Mouse (Mus musculus) midbrain, embryonic 14.5 days (tissue): ENCODE measurements at regions not wholly inside any gene's neighbourhood (a gene's known extent, or its start where the extent isn't known, plus 50 kb on each side); places are given as distances from the start of the nearest gene placed in this dataset.
A peak's percentile ranks its signal among the peaks of the same experiment; 100 is the strongest.

Source experiments
- ATAC-seq: fragments of 200-750 bp; cut with Nextera tagmentation; 2 replicates; pipeline ENCODE4 v1.8.0; 2017; ENCODE audit warnings: moderate number of reproducible peaks, moderate library complexity; ENCODE audit not compliant: low FRiP score, low TSS enrichment
- DNase-seq: peaks from one replicate; pipeline ENCODE4 v3.0.0-alpha.2; 2015
- H3K27ac ChIP-seq: fragments of 300-500 bp; sonication (generic); replicated peaks from 2 replicates; pipeline ENCODE4 v1.5.1; 2014; ENCODE audit warnings: mild to moderate bottlenecking, low read depth, low read length, moderate library complexity
- H3K27me3 ChIP-seq: fragments of 300-500 bp; sonication (generic); 2 replicates; pipeline ENCODE4 v1.6.1; 2014; ENCODE audit warnings: low read length, control low read depth, mixed read lengths; ENCODE audit not compliant: control insufficient read depth, insufficient read depth
- H3K36me3 ChIP-seq: fragments of 300-500 bp; sonication (generic); 2 replicates; pipeline ENCODE4 v1.6.1; 2014; ENCODE audit warnings: low read length, control low read depth; ENCODE audit not compliant: control insufficient read depth, insufficient read depth
- H3K4me1 ChIP-seq: fragments of 300-500 bp; sonication (generic); 2 replicates; pipeline ENCODE4 v1.6.1; 2014; ENCODE audit warnings: mild to moderate bottlenecking, antibody characterized with exemption, low read length, control low read depth; ENCODE audit not compliant: control insufficient read depth, insufficient read depth
- H3K4me2 ChIP-seq: fragments of 300-500 bp; sonication (generic); 2 replicates; pipeline ENCODE4 v1.6.1; 2014; ENCODE audit warnings: mild to moderate bottlenecking, low read length, moderate library complexity
- H3K4me3 ChIP-seq: fragments of 300-500 bp; sonication (generic); replicated peaks from 2 replicates; pipeline ENCODE4 v1.5.1; 2014; ENCODE audit warnings: low read depth, low read length
- H3K9ac ChIP-seq: fragments of 300-500 bp; sonication (generic); replicated peaks from 2 replicates; pipeline ENCODE4 v1.6.1; 2014; ENCODE audit warnings: mild to moderate bottlenecking, low read length, moderate library complexity
- H3K9me3 ChIP-seq: fragments of 300-500 bp; sonication (generic); 2 replicates; pipeline ENCODE4 v1.6.1; 2016; ENCODE audit warnings: low read length, control low read depth, mixed read lengths; ENCODE audit not compliant: control insufficient read depth
- WGBS: fragments of 180-500 bp; shearing (Covaris S2); extraction: QIAGEN DNeasy Blood & Tissue Kit; methylation state at CpG from one replicate; pipeline ENCODE4 v1.1.7; 2014; 5-methylcytosine and 5-hydroxymethylcytosine counted together

DNA sequence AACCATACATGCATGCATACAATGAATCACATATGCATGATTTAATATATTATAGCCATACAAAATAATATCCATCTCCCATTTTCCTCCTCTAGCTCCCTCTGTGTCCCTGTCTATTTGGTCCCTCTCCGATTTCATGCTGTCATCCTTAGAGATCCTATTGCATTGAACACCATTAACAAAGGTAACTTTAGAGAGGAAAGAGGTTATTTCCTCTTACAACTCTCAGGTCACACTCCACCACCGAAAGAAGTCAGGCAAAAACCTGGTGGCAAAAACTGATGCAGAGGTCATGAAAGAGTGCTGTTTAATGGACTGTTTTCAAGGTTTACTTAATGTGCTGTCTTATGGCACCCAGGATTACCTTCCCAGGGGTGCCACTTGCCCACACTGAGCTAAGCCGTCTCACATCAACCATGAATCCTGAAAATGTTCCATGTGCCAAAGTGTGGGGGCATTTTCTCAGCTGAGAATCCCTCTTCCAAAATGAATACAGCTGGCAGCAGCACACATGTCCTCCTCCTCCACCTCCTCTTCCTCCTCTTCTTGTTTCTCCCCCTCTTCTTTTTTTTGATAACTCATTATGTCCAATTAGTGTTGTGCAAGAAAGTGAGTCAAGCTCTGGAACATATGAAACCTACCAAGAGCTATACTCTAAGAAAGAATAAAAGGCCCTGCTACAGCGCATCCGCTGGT, 212.4 kb downstream of the Efhb start:
- Histone ChIP-seq H3K4me3 (no peak overlapping the region), H3K27me3 (no peaks in the 10 kb centered on the region), H3K9me3 (no peaks in the 10 kb centered on the region), H3K27ac (no peak overlapping the region), H3K9ac (no peak overlapping the region), H3K4me1 (0 out of 2 replicates have a peak, but pooled peaks cover 3% of the 10 kb centered on the region), H3K4me2 (no peak overlapping the region), H3K36me3 (no peaks in the 10 kb centered on the region)
- ATAC-seq (no peak), DNase-seq (no peak)
- WGBS = 90% methylated on average over 5 of the region's 5 CpGs

DNA sequence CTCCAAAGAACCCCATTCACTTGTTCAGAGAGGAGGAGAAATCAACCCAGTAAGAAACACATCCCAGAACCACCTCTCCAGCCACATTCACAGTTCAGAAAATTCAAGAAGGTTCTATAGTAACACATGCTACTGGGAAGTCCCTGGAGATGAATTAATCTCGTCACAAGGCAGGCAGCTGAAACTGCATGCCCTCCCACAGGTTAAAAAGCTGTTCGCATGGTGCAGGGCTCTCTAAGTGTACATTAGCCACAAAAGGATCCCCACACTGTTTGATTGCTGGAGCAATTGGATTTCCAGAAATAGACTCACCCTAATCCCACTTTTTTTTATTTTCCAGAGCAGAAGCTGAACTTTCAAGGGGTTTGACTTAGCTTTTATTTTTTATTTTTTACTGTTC, 214.6 kb downstream of the Efhb start:
- Histone ChIP-seq H3K27ac (no peak overlapping the region), H3K9ac (no peak overlapping the region), H3K27me3 (no peaks in the 10 kb centered on the region), H3K4me1 (0 out of 2 replicates have a peak, but pooled peaks cover 3% of the 10 kb centered on the region), H3K9me3 (no peaks in the 10 kb centered on the region), H3K4me2 (no peak overlapping the region), H3K4me3 (no peak overlapping the region), H3K36me3 (no peaks in the 10 kb centered on the region)
- no peak for ATAC-seq
- WGBS = 42% methylated on average over 2 of the region's 2 CpGs
- peak; percentile 5 for DNase-seq

DNA sequence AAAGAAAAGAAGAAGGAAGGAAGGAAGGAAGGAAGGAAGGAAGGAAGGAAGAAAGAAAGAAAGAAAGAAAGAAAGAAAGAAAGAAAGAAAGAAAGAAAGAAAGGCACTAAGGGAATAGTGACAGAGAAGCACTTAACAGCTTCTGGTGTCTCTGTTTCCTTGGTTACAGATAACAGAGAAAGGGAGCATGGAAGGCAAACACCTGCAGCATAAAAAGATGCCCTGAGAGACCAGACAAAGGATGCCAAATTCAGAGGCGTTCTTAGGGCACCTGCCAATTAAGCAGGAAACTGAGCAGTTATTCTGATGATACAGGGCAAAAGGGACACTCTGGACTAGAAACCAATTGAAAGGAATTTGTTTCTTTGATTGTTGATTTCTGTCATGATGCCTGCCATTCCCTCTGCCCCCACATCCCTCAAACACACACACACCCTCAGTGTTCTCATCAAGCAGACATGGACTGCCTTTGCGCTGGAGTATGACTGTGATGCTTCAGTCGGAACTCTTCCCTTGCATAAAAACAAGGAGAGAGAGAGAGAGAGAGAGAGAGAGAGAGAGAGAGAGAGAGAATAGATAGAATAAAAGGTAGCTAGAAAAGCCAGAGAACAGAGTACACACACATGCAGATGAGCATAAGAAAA, 215.4 kb downstream of the Efhb start:
- Histone ChIP-seq H3K4me1 (0 out of 2 replicates have a peak, but pooled peaks cover 3% of the 10 kb centered on the region), H3K36me3 (no peaks in the 10 kb centered on the region), H3K9me3 (no peaks in the 10 kb centered on the region), H3K9ac (no peak overlapping the region), H3K27me3 (no peaks in the 10 kb centered on the region), H3K27ac (peak overlapping the region; percentile 41; the same call in 1 of the 2 replicates), H3K4me3 (no peak overlapping the region), H3K4me2 (no peak overlapping the region)
- WGBS = 61% methylated on average over 3 of the region's 3 CpGs
- DNase-seq (peak; percentile 39), ATAC-seq (no peak)

DNA sequence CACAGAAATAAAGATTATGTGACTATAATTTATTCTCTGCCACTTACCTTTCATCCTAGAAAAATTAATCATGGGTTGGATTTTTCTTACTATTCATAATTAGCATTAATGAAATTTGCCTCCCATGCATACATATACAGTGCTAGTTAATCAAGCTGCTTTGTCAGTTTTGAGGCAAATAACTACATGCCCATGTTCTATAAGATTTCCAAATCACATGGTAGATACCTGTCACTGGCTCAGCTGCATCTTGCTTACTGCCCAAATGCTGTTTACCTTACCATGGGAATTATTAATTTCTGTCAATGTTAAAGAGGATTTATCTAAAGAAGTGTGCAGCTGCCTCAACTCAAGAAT, 252.7 kb downstream of the Efhb start:
- DNase-seq (peak; percentile 2), ATAC-seq (no peak; the same call in 1 of the 2 replicates)
- Histone ChIP-seq H3K36me3 (no peaks in the 10 kb centered on the region), H3K9ac (no peak overlapping the region), H3K27me3 (no peaks in the 10 kb centered on the region), H3K4me1 (no peaks in the 10 kb centered on the region), H3K4me2 (no peak overlapping the region), H3K27ac (no peak overlapping the region), H3K9me3 (no peaks in the 10 kb centered on the region), H3K4me3 (no peak overlapping the region)

DNA sequence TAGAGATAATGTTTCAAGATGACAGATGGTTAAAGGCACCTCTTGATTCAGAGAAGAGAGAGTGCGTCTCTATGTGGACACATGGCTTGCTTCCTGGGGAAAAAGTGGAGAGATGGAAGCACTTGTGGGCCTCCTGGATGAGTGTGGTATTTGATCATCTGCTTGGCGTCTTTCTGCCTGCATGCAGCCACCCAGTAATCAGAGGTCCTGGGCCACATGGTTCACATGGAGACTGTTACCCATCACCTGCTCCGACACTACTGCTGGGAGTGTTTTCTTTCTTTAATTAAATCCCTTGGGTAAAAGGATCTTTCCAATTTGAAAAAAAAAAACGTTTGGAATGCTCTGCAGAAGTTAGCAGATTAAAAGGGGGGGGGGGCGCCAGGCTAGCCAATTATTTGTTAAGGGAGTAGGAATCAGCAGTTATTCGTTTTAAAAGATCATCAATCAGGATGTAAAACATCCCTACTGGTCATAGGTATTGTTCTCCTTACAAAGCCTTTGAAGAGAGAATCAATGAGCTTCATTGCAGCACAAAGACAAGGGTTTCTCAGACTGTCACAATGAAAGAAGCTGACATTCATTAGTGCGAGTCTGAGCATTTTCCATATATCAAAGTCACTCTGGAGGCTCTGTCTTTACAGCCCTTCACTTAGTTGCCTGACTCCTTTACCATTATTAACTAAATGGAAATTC, 253.3 kb downstream of the Efhb start:
- Histone ChIP-seq H3K36me3 (no peaks in the 10 kb centered on the region), H3K27ac (no peak overlapping the region), H3K9me3 (no peaks in the 10 kb centered on the region), H3K9ac (no peak overlapping the region), H3K4me1 (no peaks in the 10 kb centered on the region), H3K4me2 (no peak overlapping the region), H3K4me3 (no peak overlapping the region), H3K27me3 (no peaks in the 10 kb centered on the region)
- DNase-seq (peak; percentile 19), ATAC-seq (no peak; the same call in 1 of the 2 replicates)
- WGBS = 20% methylated on average over 7 of the region's 7 CpGs
